Mouse (Mus musculus): ENCODE data around the gene Hepacam2.
"Not testable (repeated sequence)": the region's sequence is repeated elsewhere in the genome, so short reads cannot be mapped to it uniquely, and the experiment has no call there.

Hepacam2 gene

DNA sequence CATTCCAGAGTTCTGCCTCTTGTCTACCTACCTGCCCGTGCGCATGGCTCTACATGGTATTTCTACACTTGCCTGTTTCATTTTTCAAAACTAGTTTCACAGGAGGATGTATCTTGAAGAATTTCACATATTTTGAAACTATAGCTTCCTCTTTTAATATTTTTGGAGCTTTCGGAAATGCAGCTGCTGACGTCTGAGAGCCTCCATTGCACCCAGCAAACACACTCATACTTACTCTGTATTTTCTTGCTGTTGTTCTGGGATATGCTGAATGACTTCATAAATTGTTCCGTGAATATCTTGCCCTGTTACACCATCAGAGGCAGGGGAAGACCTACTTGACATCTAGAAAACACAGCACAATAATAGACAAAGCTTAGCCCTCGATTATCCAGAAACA is 35.1 kb downstream of the Hepacam2 start:
- no peak for DNase-seq

DNA sequence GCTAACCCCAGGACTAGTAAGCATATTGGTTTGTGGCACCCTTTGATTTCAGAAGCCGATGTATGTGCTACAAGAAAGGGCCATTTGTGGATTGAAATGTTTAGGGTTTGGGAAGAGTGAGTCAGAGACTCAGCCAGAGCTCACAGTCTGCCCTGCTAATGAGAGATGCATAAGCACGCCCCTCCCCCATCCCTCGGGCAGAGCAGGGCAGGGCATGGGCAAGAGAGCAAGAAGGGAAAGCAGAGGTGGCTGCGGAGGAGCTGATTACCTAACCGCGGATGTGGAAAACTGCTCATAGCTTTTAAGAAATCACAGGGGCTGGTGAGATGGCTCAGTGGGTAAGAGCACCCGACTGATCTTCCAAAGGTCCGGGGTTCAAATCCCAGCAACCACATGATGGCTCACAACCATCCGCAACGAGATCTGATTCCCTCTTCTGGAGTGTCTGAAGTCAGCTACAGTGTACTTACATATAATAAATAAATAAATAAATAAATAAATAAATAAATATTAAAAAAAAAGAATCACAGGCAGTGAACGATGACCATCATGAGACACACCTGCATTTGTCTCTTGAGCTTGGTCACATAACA is 42.1 kb downstream of the Hepacam2 start:
- DNase-seq = peak; percentile 30

DNA sequence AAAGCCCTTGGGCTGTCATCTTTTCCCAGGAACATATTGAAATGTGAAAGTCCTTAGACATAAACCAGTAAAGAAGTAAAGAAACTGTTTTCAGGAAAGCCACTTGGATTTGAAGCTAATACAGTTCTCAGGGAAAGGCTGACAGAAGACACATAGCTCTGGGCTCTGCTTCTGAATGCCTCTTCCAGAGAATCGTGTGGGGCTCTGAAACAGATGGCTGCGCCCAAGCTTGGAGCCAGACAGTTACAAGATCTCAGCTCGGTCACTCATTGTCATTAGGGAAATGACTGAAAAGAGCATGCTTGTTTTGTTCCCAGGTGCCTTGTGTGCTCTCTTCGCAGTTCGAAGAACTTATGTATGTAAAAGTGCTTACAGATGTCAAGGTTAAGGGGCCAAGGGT is 43.7 kb downstream of the Hepacam2 start:
- no peak for DNase-seq

DNA sequence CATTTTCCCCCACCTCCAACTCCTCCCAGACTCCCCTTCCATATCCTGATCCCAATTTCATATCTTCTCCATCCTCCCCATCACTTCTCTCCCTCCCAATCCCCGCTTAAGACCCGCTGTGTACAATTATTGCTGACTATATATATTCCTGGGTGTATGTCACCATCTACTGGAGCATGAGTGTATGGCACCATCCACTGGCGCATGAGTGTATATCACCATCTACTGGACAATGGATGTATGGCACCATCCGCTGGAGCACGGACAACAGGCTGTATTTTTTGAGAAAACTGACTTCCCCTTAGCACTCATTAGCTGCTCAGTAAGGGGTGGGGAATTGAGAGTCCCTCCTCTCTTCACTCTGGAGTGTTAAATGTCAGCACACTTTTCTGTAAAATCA is 50.7 kb downstream of the Hepacam2 start:
- DNase-seq = peak; percentile 80

DNA sequence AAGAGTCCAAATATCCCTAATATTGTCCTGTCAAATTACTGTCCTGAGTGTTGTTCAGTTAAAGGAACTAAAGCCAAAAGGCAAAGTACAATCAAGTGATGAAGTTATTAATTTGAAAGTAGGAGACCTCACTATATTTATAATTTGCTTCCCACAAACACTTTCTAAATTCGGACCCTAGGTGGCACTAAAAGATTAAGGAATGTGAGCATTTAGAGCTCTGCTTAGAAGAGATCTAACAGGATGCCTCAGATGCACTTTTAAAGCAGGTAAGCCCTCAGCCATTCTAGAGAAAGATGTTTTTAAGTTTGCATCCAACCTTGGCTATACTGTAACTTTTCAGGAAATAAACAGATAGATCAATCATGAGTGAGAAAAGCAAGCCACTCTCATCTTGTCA is 54.2 kb downstream of the Hepacam2 start:
- DNase-seq = no peak

DNA sequence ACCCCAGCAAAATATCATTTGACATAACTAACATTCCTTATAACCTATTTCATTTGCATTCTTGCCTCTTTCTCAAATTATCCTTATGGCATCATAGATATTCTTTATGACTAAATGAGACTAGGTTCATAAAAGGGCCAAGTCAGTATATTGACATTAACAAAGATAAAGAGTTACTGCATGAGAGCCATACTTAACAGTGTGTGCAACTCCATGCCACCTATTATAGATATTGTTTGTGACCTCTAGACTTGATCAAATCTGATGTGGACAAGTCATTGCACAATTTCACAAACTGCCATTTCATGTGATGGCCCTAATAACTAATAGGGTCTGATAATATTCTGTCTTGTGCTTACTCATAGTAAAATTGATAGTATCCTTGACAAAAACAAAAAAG is 62.0 kb downstream of the Hepacam2 start:
- no peak for DNase-seq

DNA sequence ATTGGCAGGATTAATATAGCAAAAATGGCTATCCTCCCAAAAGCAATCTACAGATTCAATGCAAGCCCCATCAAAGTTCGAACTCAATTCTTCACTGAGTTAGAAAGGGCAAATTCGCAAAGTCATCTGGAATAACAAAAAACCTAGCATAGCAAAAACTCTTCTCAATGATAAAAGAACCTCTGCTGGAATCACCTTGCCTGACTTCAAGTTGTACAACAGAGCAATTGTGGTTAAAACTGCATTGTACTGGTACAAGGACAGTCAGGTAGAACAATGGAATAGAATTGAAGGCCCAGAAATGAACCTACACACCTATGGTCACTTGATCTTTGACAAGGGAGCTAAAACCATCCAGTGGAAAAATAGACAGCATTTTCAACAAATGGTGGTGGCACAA is 67.1 kb downstream of the Hepacam2 start:
- not testable (repeated sequence) for DNase-seq

DNA sequence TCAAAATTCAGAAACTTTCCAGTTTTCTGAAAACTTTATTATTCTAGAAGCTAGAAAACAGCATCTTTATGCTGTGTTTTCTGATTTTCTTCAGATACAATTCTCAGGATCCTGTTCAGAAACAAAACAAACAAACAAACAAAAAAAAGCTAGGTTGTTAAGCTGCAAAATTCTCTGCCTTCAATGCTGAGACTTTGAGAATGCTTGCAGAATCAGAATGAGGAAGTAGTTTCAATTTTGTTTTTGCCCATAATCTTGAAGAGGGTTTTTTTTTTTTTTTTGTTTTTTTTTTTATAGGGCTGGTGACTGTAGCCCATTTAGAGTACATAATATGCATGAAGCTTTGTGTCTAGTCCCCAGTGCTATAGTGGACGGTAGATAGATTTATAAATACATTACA is 71.1 kb downstream of the Hepacam2 start:
- no peak for DNase-seq

DNA sequence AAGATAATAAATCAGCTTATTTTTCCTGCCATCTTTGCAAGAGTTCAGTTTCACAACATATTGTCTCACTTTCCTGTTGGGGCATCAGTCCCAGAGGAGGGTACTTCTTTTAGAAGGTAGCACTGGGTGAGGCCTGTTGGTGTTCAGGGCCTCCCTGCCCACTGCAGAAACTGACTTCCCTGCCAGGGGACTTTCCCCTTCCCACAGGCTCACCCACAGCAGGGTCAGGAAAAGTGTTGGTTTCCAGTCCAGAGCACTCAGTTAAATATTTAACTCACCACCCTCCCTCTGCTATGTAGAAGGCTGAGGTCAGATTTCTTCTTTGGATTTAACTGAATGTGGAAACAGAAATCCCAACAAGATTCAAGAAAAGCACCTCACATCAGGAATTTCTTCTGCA is 72.8 kb downstream of the Hepacam2 start:
- DNase-seq = peak; percentile 77

DNA sequence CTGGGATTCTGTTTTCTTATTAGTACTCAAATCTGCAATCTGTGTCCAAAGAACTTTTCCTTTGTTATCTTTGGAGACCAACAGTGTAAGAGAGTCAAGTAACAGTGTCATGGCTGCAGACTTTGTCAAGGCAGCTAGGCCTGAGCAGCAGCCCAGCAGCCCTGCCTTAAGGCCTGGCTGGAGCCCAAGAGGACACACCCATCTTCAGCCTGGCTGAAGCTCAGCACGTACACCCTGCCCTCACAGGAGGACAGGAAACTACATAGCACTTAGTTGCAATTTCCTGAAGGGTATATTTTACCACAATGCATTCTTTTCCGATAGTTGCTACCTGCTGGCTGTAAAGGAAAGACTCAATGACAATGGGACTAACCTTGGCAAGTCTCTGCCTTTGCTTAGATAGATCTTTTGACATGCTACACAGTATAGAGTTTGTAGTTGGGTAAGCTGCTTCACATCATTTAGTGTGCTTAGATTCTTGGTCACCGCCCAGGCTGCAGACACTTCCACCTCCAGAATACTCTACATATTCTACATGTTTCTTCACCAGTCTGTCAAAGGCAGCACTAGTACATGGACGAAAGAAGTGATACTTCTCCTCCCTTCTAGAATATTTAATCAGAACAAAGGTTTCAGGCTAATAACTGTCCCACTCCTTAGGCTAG is 73.4 kb downstream of the Hepacam2 start:
- peak; percentile 82 for DNase-seq
